Mouse (Mus musculus) limb, embryonic 11.5 days (tissue): ENCODE measurements around the gene Hcls1. TPM values are rescaled to one million over a fixed set of nuclear protein-coding genes. Genes with fewer than 3 reads are reported as not detected.

ENCODE experiments used
- ATAC-seq: fragments of 200-750 bp; cut with Nextera tagmentation; 2 replicates; pipeline ENCODE4 v1.8.0; 2017; ENCODE audit warnings: low read depth; ENCODE audit not compliant: insufficient number of reproducible peaks, low FRiP score, low TSS enrichment
- DNase-seq: peaks from one replicate; pipeline ENCODE4 v3.0.0-alpha.2; 2015; ENCODE audit warnings: low spot score
- H3K27ac ChIP-seq: fragments of 300-500 bp; sonication (generic); replicated peaks from 2 replicates; pipeline ENCODE4 v1.5.1; 2014; ENCODE audit warnings: low read depth, mild to moderate bottlenecking, low read length
- H3K27me3 ChIP-seq: fragments of 300-500 bp; sonication (generic); 2 replicates; pipeline ENCODE4 v1.6.1; 2014; ENCODE audit warnings: mild to moderate bottlenecking, low read length, mixed read lengths; ENCODE audit not compliant: control insufficient read depth, insufficient read depth
- H3K36me3 ChIP-seq: fragments of 300-500 bp; sonication (generic); 2 replicates; pipeline ENCODE4 v1.6.1; 2014; ENCODE audit warnings: mild to moderate bottlenecking, low read length, moderate library complexity, mixed read lengths; ENCODE audit not compliant: control insufficient read depth, insufficient read depth
- H3K4me1 ChIP-seq: fragments of 300-500 bp; sonication (generic); 2 replicates; pipeline ENCODE4 v1.6.1; 2014; ENCODE audit warnings: low read length, mixed read lengths; ENCODE audit not compliant: control insufficient read depth, insufficient read depth
- H3K4me2 ChIP-seq: fragments of 300-500 bp; sonication (generic); 2 replicates; pipeline ENCODE4 v1.6.1; 2014; ENCODE audit warnings: low read depth, mild to moderate bottlenecking, moderate library complexity; ENCODE audit not compliant: severe bottlenecking
- H3K4me3 ChIP-seq: fragments of 300-500 bp; sonication (generic); 2 replicates; pipeline ENCODE4 v1.5.1; 2014; ENCODE audit warnings: low read depth, low read length
- H3K9ac ChIP-seq: fragments of 300-500 bp; sonication (generic); 2 replicates; pipeline ENCODE4 v1.6.1; 2014; ENCODE audit warnings: mild to moderate bottlenecking, low read length
- H3K9me3 ChIP-seq: fragments of 300-500 bp; sonication (generic); 2 replicates; pipeline ENCODE4 v1.6.1; 2016; ENCODE audit warnings: low read length; ENCODE audit not compliant: control insufficient read depth
- WGBS: fragments of 180-500 bp; shearing (Covaris S2); extraction: QIAGEN DNeasy Blood & Tissue Kit; methylation state at CpG from one replicate; pipeline ENCODE4 v1.1.7; 2014; 5-methylcytosine and 5-hydroxymethylcytosine counted together
- polyA plus RNA-seq: library from polyadenylated mRNA; unstranded; fragments of >200 nt; fragmentation: Nextera tagmentation; extraction: Ambion mirVana; gene quantifications from 2 replicates; pipeline ENCODE4 v1.2.1, GENCODE M21; 2014

Gene Hcls1
- polyA plus RNA-seq, 1 experiment from 2014 or later: 1.0 TPM

GRCm38 (mm10) chr16:36925797-36926196 is 9.0 kb upstream of the Hcls1 start:
- Histone ChIP-seq H3K9ac (no peak overlapping the region), H3K4me2 (no peak overlapping the region), H3K4me3 (no peak overlapping the region), H3K27ac (no peak overlapping the region), H3K27me3 (no peaks in the 10 kb centered on the region), H3K4me1 (no peaks in the 10 kb centered on the region), H3K9me3 (no peaks in the 10 kb centered on the region), H3K36me3 (peaks cover 4% of the 10 kb centered on the region; the same call in 1 of the 2 replicates)
- DNase-seq: no peak
- ATAC-seq: no peak
- 81% methylated on average over 6 of the region's 6 CpGs for WGBS

- no peaks in the 10 kb centered on the region for H3K9me3 ChIP-seq
- WGBS: 94% methylated on average over 10 of the region's 10 CpGs
- ATAC-seq (no peak), DNase-seq (no peak)
- H3K4me3 ChIP-seq: no peak overlapping the region
- no peak overlapping the region for H3K4me2 ChIP-seq
- no peaks in the 10 kb centered on the region for H3K4me1 ChIP-seq
- H3K27me3 ChIP-seq: no peaks in the 10 kb centered on the region
- no peak overlapping the region for H3K9ac ChIP-seq
- H3K27ac ChIP-seq: no peak overlapping the region
- H3K36me3 ChIP-seq: peaks cover 4% of the 10 kb centered on the region; the same call in 1 of the 2 replicates
These were observed 8.0 kb upstream of the Hcls1 start for GRCm38 (mm10) chr16:36926514-36927447.

GRCm38 (mm10) chr16:36927495-36928105 is 7.2 kb upstream of the Hcls1 start:
- 87% methylated on average over 10 of the region's 10 CpGs for WGBS

DNA sequence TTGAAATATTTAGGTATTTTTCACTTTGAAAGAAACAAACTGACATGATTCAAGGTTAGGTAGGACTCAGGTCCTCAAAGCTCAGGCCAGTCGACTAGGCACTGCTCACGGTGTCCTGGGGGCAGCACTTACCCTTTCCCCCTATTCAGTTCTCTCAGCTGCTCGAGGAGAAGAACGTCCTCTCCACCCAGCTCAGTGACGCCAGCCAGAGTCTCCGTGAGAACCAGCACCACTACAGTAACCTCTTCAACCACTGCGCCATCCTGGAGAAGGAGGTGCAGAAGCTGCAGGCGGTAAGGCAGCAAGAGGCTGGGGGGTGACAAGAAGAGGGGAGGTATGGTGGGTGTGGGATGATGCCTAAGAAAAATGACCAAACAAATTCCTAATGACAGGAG is 6.7 kb upstream of the Hcls1 start:
- no peak for DNase-seq

More at GRCm38 (mm10) chr16:36927495-36928105, 7.2 kb upstream of the Hcls1 start:
- Histone ChIP-seq H3K9me3 (no peaks in the 10 kb centered on the region), H3K36me3 (peaks cover 4% of the 10 kb centered on the region; the same call in 1 of the 2 replicates), H3K4me1 (no peaks in the 10 kb centered on the region), H3K4me2 (no peak overlapping the region), H3K4me3 (no peak overlapping the region), H3K27me3 (no peaks in the 10 kb centered on the region), H3K27ac (no peak overlapping the region), H3K9ac (no peak overlapping the region)
- ATAC-seq (no peak), DNase-seq (no peak)

DNA sequence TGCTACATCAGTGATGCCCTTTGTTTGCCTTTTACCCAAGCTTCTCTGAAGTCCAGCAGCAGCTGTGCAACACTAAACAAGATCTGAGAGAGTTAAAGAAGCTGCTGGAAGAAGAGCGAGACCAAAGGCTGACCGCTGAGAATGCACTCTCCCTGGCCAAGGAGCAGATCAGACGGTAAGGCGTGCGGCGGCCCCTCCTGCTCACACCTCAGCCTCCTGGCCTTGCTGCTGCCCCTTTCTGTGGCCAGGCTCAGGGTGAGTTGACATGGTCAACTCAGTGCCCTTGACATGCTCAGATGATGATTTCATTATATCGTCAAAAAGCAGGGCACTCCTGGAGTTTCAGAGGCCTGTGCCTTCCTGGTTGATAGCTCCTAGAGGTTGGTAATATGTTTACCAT is 5.6 kb upstream of the Hcls1 start:
- H3K27ac ChIP-seq: no peak overlapping the region
- no peaks in the 10 kb centered on the region for H3K27me3 ChIP-seq
- H3K9me3 ChIP-seq: no peaks in the 10 kb centered on the region
- 96% methylated on average over 7 of the region's 7 CpGs for WGBS
- no peak overlapping the region for H3K4me2 ChIP-seq
- DNase-seq (no peak), ATAC-seq (no peak)
- H3K36me3 ChIP-seq: peaks cover 4% of the 10 kb centered on the region; the same call in 1 of the 2 replicates
- H3K9ac ChIP-seq: no peak overlapping the region
- H3K4me1 ChIP-seq: no peaks in the 10 kb centered on the region
- no peak overlapping the region for H3K4me3 ChIP-seq

More for the DNA sequence above, 6.7 kb upstream of the Hcls1 start:
- H3K27me3 ChIP-seq: no peaks in the 10 kb centered on the region
- H3K36me3 ChIP-seq: peaks cover 4% of the 10 kb centered on the region; the same call in 1 of the 2 replicates
- no peak overlapping the region for H3K4me2 ChIP-seq
- H3K9me3 ChIP-seq: no peaks in the 10 kb centered on the region
- 92% methylated on average over 8 of the region's 8 CpGs for WGBS
- no peak for ATAC-seq
- H3K4me3 ChIP-seq: no peak overlapping the region
- H3K9ac ChIP-seq: no peak overlapping the region
- H3K4me1 ChIP-seq: no peaks in the 10 kb centered on the region
- H3K27ac ChIP-seq: no peak overlapping the region

DNA sequence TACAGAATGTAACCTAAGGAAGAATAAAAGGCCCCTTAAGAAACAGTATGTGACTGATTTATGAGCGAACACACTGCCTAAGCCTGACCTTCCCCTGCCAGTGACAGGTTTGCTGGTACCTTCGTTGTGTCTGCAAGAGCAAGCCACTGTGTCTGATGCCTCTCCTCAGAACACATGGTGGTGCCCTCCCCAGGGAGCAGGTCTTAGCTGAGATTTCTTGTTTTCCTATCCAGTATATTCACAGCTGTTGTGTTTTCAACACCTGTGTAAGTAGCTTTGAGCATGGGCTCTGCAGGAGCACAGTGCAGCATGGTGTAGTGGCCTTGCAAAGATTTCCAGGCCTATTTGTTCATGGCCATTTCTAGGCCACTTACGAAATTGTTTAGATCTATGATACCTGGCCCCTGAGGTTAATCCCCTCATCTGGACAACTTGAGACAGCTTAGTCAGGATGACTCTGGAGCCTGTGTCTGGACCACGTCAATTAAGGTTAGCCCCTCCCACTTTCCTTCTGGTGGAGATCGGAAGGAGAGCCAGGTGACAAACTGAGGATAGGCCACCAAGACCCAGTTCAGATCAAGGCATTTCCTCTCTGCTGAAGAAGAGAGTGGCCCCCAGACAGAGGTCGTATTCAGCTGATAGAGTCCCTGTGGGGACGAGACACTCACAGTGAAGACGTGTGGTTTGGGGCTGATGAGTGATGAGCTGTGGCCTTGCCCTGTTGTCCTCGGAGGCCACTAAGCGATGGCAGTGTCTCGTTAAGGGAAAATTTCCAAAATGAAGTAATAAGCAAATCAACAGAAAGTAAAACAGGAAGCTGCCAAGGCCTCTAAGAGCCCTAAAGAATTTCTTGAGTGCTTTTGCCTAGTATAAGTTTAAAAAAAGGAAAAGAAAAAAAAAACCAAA is 4.3 kb upstream of the Hcls1 start:
- Histone ChIP-seq H3K36me3 (peaks cover 4% of the 10 kb centered on the region; the same call in 1 of the 2 replicates), H3K4me2 (no peak overlapping the region), H3K4me3 (no peak overlapping the region), H3K9ac (no peak overlapping the region), H3K27ac (no peak overlapping the region), H3K9me3 (no peaks in the 10 kb centered on the region), H3K4me1 (no peaks in the 10 kb centered on the region), H3K27me3 (no peaks in the 10 kb centered on the region)
- DNase-seq: no peak
- WGBS: 57% methylated on average over 11 of the region's 11 CpGs
- no peak for ATAC-seq

DNA sequence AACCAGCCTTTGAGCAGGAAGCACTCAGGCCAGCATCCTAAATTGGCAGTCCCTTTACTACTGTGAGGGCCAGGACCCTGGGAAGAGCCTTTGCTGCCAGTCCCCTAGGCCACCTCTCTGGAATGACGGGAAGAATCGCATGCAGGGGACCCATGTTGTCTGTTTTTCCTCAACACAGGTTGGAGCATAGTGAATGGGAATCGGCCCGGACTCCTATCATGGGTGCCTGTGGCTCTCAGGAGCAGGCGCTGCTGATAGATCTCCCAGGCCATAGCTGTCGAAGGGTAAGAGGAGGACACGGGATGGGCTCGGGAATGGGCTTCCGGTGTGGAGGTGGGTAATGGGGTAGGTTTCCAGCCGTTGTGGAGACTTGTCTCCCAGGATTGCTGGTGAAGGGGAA is 3.4 kb upstream of the Hcls1 start:
- H3K27me3 ChIP-seq: no peaks in the 10 kb centered on the region
- ATAC-seq (no peak), DNase-seq (no peak)
- 88% methylated on average over 10 of the region's 10 CpGs for WGBS
- no peak overlapping the region for H3K9ac ChIP-seq
- no peaks in the 10 kb centered on the region for H3K4me1 ChIP-seq
- no peak overlapping the region for H3K4me2 ChIP-seq
- no peaks in the 10 kb centered on the region for H3K9me3 ChIP-seq
- H3K27ac ChIP-seq: no peak overlapping the region
- peaks cover 4% of the 10 kb centered on the region; the same call in 1 of the 2 replicates for H3K36me3 ChIP-seq
- no peak overlapping the region for H3K4me3 ChIP-seq

- DNase-seq (peak; percentile 38), ATAC-seq (no peak)
- peaks cover 4% of the 10 kb centered on the region; the same call in 1 of the 2 replicates for H3K36me3 ChIP-seq
- H3K4me3 ChIP-seq: no peak overlapping the region
- no peaks in the 10 kb centered on the region for H3K4me1 ChIP-seq
- no peaks in the 10 kb centered on the region for H3K27me3 ChIP-seq
- H3K9ac ChIP-seq: no peak overlapping the region
- no peak overlapping the region for H3K4me2 ChIP-seq
- no peak overlapping the region for H3K27ac ChIP-seq
- no peaks in the 10 kb centered on the region for H3K9me3 ChIP-seq
- 48% methylated on average over 3 of the region's 3 CpGs for WGBS
These were observed 2.8 kb upstream of the Hcls1 start for GRCm38 (mm10) chr16:36931976-36932375.
